Mouse (Mus musculus): Measurements from ENCODE around the gene Rcbtb2. TPM values are rescaled to one million over a fixed set of nuclear protein-coding genes. Genes with fewer than 3 reads are reported as not detected.

The Rcbtb2 gene
- polyA plus RNA-seq, 1 experiment from 2014 or later = 145 TPM

DNA sequence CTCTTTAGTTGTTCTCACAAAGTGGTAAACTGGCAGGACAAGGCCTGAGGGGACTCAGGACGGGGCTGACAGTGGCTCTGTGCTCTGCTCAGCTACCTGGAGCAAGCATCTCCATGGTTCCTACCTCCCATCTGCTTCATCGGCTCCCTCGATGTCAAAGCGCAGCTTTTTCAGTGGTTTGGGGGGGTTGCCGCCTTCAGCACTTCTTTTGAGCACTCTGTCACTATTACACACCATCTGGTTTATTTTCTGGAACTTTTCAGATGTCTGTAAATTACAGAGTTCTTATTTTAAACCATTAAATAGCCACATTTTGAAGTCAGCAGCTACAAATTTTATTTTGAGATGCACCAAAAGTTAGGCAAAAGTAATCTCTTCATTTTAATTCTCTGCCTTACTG lies 76.2 kb downstream of the Rcbtb2 start:
- Histone ChIP-seq H3K4me2 (replicated peaks; ENCODE audit: low read depth, low read length) (no peak overlapping the region), H3K27ac (ENCODE audit: low read depth, low read length) (no peak overlapping the region), H3K27me3 (ENCODE audit: control insufficient read depth, insufficient read depth, low read length) (no peaks in the 10 kb centered on the region), H3K9me3 (ENCODE audit: control insufficient read depth, low read length) (no peaks in the 10 kb centered on the region), H3K9ac (ENCODE audit: low read depth, low read length) (no peak overlapping the region), H3K4me3 (ENCODE audit: low read depth, low read length) (no peak overlapping the region), H3K36me3 (ENCODE audit: control insufficient read depth, insufficient read depth, low read length) (0 out of 2 replicates have a peak, but pooled peaks cover 3% of the 10 kb centered on the region), H3K4me1 (replicated peaks; ENCODE audit: control insufficient read depth, insufficient read depth, low read length) (no peaks in the 10 kb centered on the region)
- ATAC-seq (ENCODE audit: low FRiP score) = no peak
- WGBS = 69% methylated on average over 5 of the region's 5 CpGs
- DNase-seq (ENCODE audit: low spot score) = no peak

- Histone ChIP-seq H3K4me2 (replicated peaks; ENCODE audit: low read depth, low read length) (no peak overlapping the region), H3K9ac (ENCODE audit: low read depth, low read length) (no peak overlapping the region), H3K36me3 (ENCODE audit: control insufficient read depth, insufficient read depth, low read length) (0 out of 2 replicates have a peak, but pooled peaks cover 3% of the 10 kb centered on the region), H3K9me3 (ENCODE audit: control insufficient read depth, low read length) (no peaks in the 10 kb centered on the region), H3K4me3 (ENCODE audit: low read depth, low read length) (no peak overlapping the region), H3K4me1 (replicated peaks; ENCODE audit: control insufficient read depth, insufficient read depth, low read length) (no peaks in the 10 kb centered on the region), H3K27me3 (ENCODE audit: control insufficient read depth, insufficient read depth, low read length) (no peaks in the 10 kb centered on the region), H3K27ac (ENCODE audit: low read depth, low read length) (no peak overlapping the region)
- WGBS = 69% methylated on average over 3 of the region's 3 CpGs
- ATAC-seq (ENCODE audit: low FRiP score) (no peak), DNase-seq (ENCODE audit: low spot score) (no peak)
These were observed 78.6 kb downstream of the Rcbtb2 start for GRCm38 (mm10) chr14:73201447-73201846.

- no peaks in the 10 kb centered on the region for H3K36me3 ChIP-seq (ENCODE audit: control insufficient read depth, insufficient read depth, low read length)
- no peak for DNase-seq (ENCODE audit: low spot score)
- H3K9me3 ChIP-seq (ENCODE audit: control insufficient read depth, low read length) = no peaks in the 10 kb centered on the region
- H3K4me2 ChIP-seq (replicated peaks; ENCODE audit: low read depth, low read length) = no peak overlapping the region
- WGBS = 84% methylated on average over 3 of the region's 3 CpGs
- ATAC-seq (ENCODE audit: low FRiP score) = no peak
- no peaks in the 10 kb centered on the region for H3K4me1 ChIP-seq (replicated peaks; ENCODE audit: control insufficient read depth, insufficient read depth, low read length)
- H3K27ac ChIP-seq (ENCODE audit: low read depth, low read length) = no peak overlapping the region
- no peaks in the 10 kb centered on the region for H3K27me3 ChIP-seq (ENCODE audit: control insufficient read depth, insufficient read depth, low read length)
- H3K9ac ChIP-seq (ENCODE audit: low read depth, low read length) = no peak overlapping the region
- H3K4me3 ChIP-seq (ENCODE audit: low read depth, low read length) = no peak overlapping the region
These were observed 81.2 kb downstream of the Rcbtb2 start for GRCm38 (mm10) chr14:73204016-73204415.

DNA sequence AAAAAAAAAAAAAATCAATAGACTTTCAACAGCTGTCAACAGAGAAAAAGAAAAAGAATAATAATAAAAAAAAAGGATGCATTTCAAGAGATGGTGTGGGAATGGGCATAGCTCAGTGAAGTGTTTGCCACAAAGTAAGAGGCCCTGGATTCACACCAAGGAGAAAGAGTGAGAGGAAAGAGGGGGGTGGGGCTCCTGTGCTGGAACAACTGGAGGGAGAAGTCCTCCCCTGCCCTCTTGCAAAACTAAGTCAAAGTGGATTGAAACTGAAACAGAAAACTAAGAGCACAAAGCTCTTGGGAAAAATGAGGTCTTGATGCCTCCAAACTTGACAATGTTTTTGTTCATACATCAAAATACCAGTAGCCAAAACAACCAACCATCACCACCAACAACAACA lies 86.4 kb downstream of the Rcbtb2 start:
- H3K9me3 ChIP-seq (ENCODE audit: control insufficient read depth, low read length) = no peaks in the 10 kb centered on the region
- H3K27ac ChIP-seq (ENCODE audit: low read depth, low read length) = no peak overlapping the region
- H3K4me3 ChIP-seq (ENCODE audit: low read depth, low read length) = no peak overlapping the region
- H3K27me3 ChIP-seq (ENCODE audit: control insufficient read depth, insufficient read depth, low read length) = no peaks in the 10 kb centered on the region
- no peaks in the 10 kb centered on the region for H3K4me1 ChIP-seq (replicated peaks; ENCODE audit: control insufficient read depth, insufficient read depth, low read length)
- no peak for ATAC-seq (ENCODE audit: low FRiP score)
- H3K9ac ChIP-seq (ENCODE audit: low read depth, low read length) = no peak overlapping the region
- H3K36me3 ChIP-seq (ENCODE audit: control insufficient read depth, insufficient read depth, low read length) = no peaks in the 10 kb centered on the region
- no peak for DNase-seq (ENCODE audit: low spot score)
- no peak overlapping the region for H3K4me2 ChIP-seq (replicated peaks; ENCODE audit: low read depth, low read length)

DNA sequence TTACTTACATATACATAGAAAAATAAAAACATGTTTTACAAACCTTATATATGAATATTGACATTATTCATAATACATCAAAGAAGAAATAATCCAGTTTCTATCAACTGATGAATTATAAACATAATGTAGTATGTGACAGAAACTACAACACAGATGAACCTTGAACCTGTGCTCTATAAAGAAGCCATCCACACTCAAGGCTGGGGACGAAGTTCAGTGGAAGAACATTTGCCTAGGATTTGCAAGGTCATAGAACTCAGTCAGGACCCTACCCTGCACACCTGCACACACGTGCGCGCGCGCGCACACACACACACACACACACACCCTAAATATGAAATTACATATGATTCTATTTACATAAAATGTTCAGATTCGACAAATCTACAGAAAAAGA lies 87.4 kb downstream of the Rcbtb2 start:
- Histone ChIP-seq H3K27ac (ENCODE audit: low read depth, low read length) (no peak overlapping the region), H3K9me3 (ENCODE audit: control insufficient read depth, low read length) (no peaks in the 10 kb centered on the region), H3K4me1 (replicated peaks; ENCODE audit: control insufficient read depth, insufficient read depth, low read length) (no peaks in the 10 kb centered on the region), H3K4me2 (replicated peaks; ENCODE audit: low read depth, low read length) (no peak overlapping the region), H3K9ac (ENCODE audit: low read depth, low read length) (no peak overlapping the region), H3K27me3 (ENCODE audit: control insufficient read depth, insufficient read depth, low read length) (no peaks in the 10 kb centered on the region), H3K36me3 (ENCODE audit: control insufficient read depth, insufficient read depth, low read length) (no peaks in the 10 kb centered on the region), H3K4me3 (ENCODE audit: low read depth, low read length) (no peak overlapping the region)
- DNase-seq (ENCODE audit: low spot score) = no peak
- WGBS = 94% methylated on average over 8 of the region's 8 CpGs
- no peak for ATAC-seq (ENCODE audit: low FRiP score)

DNA sequence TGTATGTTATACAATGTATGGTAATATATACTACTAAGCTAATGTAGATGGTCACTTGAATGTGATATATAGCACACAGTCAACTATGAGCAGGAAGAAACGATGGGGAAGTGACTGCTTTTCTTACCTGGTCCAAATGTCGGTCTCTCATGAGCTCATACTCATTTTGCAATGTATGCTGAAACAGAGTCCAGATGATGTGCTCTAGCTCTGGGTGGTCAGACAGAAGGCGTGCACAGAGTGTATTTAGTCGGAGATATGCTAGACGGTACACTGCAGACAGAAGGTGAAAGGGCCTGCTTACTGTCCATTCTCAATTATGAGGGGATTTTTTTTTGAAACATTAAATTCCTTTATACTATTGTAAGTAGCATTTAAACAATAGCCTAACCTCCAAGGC lies 88.6 kb downstream of the Rcbtb2 start:
- DNase-seq (ENCODE audit: low spot score) = no peak
- no peaks in the 10 kb centered on the region for H3K4me1 ChIP-seq (replicated peaks; ENCODE audit: control insufficient read depth, insufficient read depth, low read length)
- no peaks in the 10 kb centered on the region for H3K27me3 ChIP-seq (ENCODE audit: control insufficient read depth, insufficient read depth, low read length)
- no peaks in the 10 kb centered on the region for H3K36me3 ChIP-seq (ENCODE audit: control insufficient read depth, insufficient read depth, low read length)
- no peak overlapping the region for H3K9ac ChIP-seq (ENCODE audit: low read depth, low read length)
- WGBS = 95% methylated on average over 5 of the region's 5 CpGs
- H3K4me3 ChIP-seq (ENCODE audit: low read depth, low read length) = no peak overlapping the region
- no peak overlapping the region for H3K27ac ChIP-seq (ENCODE audit: low read depth, low read length)
- H3K9me3 ChIP-seq (ENCODE audit: control insufficient read depth, low read length) = no peaks in the 10 kb centered on the region
- ATAC-seq (ENCODE audit: low FRiP score) = no peak
- no peak overlapping the region for H3K4me2 ChIP-seq (replicated peaks; ENCODE audit: low read depth, low read length)

- WGBS = 84% methylated on average over 1 of the region's 1 CpGs
- ATAC-seq (ENCODE audit: low FRiP score) (no peak), DNase-seq (ENCODE audit: low spot score) (no peak)
- Histone ChIP-seq H3K4me2 (replicated peaks; ENCODE audit: low read depth, low read length) (no peak overlapping the region), H3K27me3 (ENCODE audit: control insufficient read depth, insufficient read depth, low read length) (no peaks in the 10 kb centered on the region), H3K36me3 (ENCODE audit: control insufficient read depth, insufficient read depth, low read length) (no peaks in the 10 kb centered on the region), H3K9me3 (ENCODE audit: control insufficient read depth, low read length) (no peaks in the 10 kb centered on the region), H3K4me3 (ENCODE audit: low read depth, low read length) (no peak overlapping the region), H3K27ac (ENCODE audit: low read depth, low read length) (no peak overlapping the region), H3K9ac (ENCODE audit: low read depth, low read length) (no peak overlapping the region), H3K4me1 (replicated peaks; ENCODE audit: control insufficient read depth, insufficient read depth, low read length) (no peaks in the 10 kb centered on the region)
These were observed 94.2 kb downstream of the Rcbtb2 start for GRCm38 (mm10) chr14:73217062-73217461.

DNA sequence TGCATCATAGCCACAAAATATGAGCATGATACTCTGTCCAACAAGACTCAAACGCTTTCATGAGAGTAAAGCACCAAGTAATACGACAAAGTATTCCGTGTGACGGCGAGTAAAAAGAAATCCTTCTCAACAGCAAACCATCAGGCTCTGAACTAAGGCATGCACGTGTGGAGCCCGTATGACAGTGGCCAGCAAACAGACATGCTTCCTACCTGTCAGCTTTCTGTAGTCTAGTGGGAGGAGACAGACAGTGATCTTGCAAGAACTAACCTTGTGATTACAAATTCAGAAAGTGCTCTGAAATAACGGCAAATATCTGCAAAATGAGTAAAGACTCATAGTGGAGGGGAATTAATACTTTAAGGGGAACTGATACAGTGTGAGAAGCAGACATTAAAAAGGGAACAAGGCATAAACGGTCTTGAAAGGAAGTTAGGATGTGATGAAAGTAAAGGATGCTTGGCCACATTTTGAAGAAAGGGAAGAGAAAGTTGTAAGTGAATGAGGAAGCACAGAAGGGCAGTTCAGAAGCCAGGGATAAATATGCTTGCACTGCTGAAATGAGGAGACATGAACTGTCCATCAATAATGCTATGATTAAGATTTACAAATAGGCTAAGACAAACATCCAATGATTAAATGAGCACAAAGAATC lies 99.6 kb downstream of the Rcbtb2 start:
- no peaks in the 10 kb centered on the region for H3K27me3 ChIP-seq (ENCODE audit: control insufficient read depth, insufficient read depth, low read length)
- DNase-seq (ENCODE audit: low spot score) (no peak), ATAC-seq (ENCODE audit: low FRiP score) (no peak)
- no peaks in the 10 kb centered on the region for H3K36me3 ChIP-seq (ENCODE audit: control insufficient read depth, insufficient read depth, low read length)
- H3K9ac ChIP-seq (ENCODE audit: low read depth, low read length) = no peak overlapping the region
- H3K4me3 ChIP-seq (ENCODE audit: low read depth, low read length) = no peak overlapping the region
- H3K4me1 ChIP-seq (replicated peaks; ENCODE audit: control insufficient read depth, insufficient read depth, low read length) = no peaks in the 10 kb centered on the region
- no peak overlapping the region for H3K27ac ChIP-seq (ENCODE audit: low read depth, low read length)
- H3K9me3 ChIP-seq (ENCODE audit: control insufficient read depth, low read length) = no peaks in the 10 kb centered on the region
- no peak overlapping the region for H3K4me2 ChIP-seq (replicated peaks; ENCODE audit: low read depth, low read length)
- WGBS = 92% methylated on average over 9 of the region's 9 CpGs

DNA sequence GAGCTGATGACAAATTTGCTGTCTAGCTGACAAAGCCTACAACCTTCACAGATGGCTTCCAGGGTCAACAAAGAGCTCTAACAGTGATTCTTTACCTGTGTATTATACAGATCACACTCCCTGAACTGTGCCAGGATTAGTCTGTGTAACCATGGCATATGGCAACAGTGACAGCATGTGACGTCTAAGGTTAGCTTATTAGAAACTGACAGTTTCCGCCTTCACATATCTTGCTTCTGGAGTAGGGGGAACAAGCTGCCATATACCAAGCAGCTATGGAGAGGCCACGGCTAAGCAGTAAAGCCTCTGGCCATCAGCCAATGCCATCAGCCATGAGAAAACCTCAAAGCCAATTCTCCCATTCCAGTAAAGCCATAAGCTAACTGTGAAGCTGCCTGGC lies 103.5 kb downstream of the Rcbtb2 start:
- H3K4me2 ChIP-seq (replicated peaks; ENCODE audit: low read depth, low read length) = no peak overlapping the region
- no peaks in the 10 kb centered on the region for H3K27me3 ChIP-seq (ENCODE audit: control insufficient read depth, insufficient read depth, low read length)
- H3K9me3 ChIP-seq (ENCODE audit: control insufficient read depth, low read length) = no peaks in the 10 kb centered on the region
- no peak overlapping the region for H3K9ac ChIP-seq (ENCODE audit: low read depth, low read length)
- no peaks in the 10 kb centered on the region for H3K36me3 ChIP-seq (ENCODE audit: control insufficient read depth, insufficient read depth, low read length)
- no peaks in the 10 kb centered on the region for H3K4me1 ChIP-seq (replicated peaks; ENCODE audit: control insufficient read depth, insufficient read depth, low read length)
- 93% methylated on average over 3 of the region's 3 CpGs for WGBS
- no peak for DNase-seq (ENCODE audit: low spot score)
- no peak for ATAC-seq (ENCODE audit: low FRiP score)
- no peak overlapping the region for H3K27ac ChIP-seq (ENCODE audit: low read depth, low read length)
- H3K4me3 ChIP-seq (ENCODE audit: low read depth, low read length) = no peak overlapping the region
